Mouse (Mus musculus): ENCODE data around the gene Dchs1.
A peak's percentile ranks its signal among the peaks of the same experiment; 100 is the strongest.
"Not testable (repeated sequence)": the region's sequence is repeated elsewhere in the genome, so short reads cannot be mapped to it uniquely, and the experiment has no call there.

Gene Dchs1

DNA sequence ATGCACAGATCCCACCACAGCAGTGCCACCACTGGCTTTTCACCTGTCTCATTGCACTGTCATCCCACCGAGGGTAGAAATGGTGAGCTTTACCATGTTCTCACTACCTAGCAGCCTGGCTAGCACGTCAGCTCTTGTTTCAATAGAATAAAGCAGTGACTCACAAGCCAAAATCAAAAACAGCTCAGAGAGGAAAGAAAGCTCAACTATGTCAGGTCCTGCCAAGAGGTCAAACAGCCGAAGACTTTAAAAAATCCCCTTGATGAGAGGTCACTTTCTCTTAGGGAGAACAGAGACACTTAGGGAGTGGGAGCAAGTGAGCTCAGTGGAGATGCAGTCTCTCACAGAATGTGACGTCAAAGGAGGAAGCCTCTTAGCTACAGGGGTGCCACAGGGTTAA is 3.6 kb downstream of the Dchs1 start:
- DNase-seq (ENCODE audit: low spot score) = no peak

- DNase-seq (ENCODE audit: low spot score) = no peak
Measured at GRCm38 (mm10) chr7:105778553-105779265, 8.7 kb downstream of the Dchs1 start.

DNA sequence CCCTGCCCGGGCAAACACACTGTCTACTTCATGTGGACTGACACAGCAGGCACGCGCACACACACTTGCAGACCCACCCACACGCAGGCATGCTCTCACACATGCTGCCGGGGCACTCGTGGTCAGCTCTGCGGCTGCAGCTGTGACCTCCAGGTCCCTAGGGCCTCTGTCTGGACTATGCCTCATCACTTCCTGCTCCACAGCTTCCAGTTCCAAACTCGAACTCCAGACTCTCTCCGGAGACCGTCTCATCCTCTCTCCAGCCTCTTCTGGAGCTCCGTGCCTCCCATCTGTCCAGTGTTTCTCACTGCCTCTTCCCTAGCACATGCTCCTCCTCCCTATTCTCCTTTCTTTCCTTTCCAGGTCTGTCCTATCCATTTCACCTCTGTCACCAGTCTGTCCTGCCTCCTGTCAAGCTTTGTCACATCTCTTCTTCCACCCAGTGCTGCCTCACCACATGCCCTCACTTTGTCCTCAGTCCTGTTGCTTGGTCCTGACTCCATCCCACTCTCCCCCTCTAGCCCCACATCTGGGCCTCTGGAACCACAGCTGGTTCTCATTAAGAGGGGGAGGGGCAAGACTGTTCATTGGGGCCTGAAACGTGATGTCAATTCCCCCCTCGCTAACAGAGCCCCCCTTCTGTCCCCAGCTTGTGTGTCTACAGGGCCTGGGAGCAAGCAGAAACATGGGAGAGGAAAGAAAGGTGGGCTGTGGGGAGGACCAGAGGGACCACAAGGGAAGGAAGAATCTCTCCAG is 9.5 kb downstream of the Dchs1 start:
- DNase-seq (ENCODE audit: low spot score) = no peak

DNA sequence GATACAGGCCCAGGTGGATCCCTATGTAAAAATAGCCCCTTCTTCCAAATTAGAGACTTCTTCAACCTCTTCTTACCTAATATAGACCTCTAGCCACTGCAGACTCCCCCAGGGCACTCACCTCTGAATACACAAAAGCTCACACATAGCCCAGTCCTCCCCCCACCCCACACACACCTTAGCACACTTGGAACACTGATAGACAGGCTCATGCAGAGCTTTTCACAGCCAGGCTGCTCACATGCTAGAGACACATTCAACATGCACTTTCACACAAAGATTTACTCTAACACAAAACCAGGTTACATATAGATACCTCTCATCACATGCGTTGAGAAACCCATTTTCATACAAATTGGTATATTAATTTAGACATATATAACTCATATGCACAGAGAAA is 10.1 kb downstream of the Dchs1 start:
- no peak for DNase-seq (ENCODE audit: low spot score)

GRCm38 (mm10) chr7:105776026-105776425 is 11.4 kb downstream of the Dchs1 start:
- DNase-seq (ENCODE audit: low spot score) = no peak

DNA sequence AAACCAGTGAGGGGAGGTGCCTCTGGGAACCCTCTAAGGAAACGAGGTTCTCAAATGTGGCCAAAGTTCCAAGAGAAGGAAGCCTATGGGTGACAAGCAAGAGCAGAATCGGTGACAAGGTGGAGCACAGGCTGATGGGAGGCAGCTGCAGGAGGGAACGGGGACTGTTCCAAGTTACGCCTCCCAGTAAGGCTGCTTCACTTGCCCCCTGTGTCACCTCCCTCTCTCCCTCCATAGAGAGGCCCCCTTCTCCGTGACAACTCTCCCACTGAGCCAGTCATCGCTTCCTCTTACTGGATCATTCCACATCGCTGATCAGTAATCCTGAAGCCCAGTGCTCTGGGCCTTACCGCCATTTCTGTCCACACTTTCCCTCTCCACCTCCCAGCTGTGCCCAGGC is 12.8 kb downstream of the Dchs1 start:
- DNase-seq (ENCODE audit: low spot score) = no peak

- DNase-seq (ENCODE audit: low spot score) = no peak
Measured at GRCm38 (mm10) chr7:105773041-105773440, 14.4 kb downstream of the Dchs1 start.

- DNase-seq (ENCODE audit: low spot score) = no peak
Measured at GRCm38 (mm10) chr7:105772331-105772730, 15.1 kb downstream of the Dchs1 start.

DNA sequence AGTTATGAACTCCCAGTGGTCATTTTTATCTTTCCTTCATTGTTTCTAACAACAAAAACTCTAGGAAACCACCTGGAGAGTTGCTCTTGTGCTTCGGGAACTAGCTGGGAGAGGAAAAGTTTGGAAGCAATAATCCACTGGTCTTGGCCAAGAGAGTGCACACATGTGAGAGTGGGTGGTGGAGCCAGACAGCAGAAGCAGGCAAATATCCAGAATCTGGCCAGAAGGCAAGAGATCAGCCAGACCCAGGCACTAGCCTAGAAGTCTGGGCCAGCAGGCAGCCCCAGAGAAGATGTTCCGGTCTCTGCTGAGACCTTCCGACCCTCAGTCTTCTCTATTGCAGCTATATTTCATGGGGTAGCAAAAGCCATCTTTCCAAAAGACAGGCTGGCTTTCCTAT is 17.5 kb downstream of the Dchs1 start:
- DNase-seq (ENCODE audit: low spot score) = no peak

- DNase-seq (ENCODE audit: low spot score) = no peak
Measured at GRCm38 (mm10) chr7:105767729-105768165, 19.7 kb downstream of the Dchs1 start.

DNA sequence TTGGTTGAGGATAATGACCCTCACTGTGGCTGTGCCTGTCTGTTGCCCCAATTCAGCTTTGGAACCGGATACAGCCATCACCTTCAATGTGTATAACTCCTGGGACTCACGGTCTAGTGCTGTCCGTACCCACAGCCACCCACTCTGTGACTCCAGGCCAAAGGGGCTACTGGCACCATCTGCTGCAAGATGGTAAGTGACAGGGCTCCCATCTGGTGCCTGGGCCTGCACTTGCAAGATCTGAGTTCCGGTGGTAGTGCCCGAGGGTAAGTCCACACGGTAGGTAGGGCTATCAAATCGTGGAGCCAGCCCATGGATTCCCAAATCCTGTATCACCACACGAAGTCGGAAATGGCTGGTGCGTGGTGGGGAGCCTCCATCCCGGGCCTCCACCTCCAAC is 23.1 kb downstream of the Dchs1 start:
- no peak for DNase-seq (ENCODE audit: low spot score)

- DNase-seq (ENCODE audit: low spot score) = no peak
Measured at GRCm38 (mm10) chr7:105762517-105763270, 24.8 kb downstream of the Dchs1 start.

DNA sequence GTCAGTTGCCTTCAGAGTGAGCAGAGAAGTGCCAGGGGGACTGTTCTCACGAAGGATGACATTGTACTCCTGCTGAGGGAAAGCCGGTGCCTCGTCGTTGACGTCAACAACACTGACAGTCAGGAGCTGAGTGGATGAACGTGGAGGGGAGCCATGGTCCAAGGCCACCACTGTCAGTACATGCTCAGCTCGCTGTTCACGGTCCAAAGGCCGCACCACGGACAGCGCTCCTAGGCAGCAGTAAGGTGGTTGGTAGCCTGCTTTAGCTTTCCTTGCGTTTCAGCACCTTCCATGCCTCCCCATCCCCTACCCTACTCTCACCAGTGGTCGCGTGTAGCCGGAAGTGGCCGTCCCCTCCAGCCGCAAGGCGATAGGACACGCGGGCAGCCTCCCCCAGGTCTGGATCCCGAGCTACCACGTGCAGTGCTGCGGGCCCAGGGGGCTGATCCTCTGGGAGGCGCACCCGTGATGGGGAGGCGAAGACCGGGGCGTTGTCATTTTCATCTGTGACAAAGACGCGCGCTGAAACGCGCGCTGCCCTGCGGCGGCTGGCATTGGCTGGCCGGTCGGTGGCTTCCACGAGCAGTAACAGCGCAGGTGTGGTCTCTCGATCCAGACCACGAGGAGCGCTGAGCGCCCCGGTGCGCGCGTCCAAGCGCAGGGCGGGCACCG is 25.5 kb downstream of the Dchs1 start:
- DNase-seq (ENCODE audit: low spot score) = no peak

DNA sequence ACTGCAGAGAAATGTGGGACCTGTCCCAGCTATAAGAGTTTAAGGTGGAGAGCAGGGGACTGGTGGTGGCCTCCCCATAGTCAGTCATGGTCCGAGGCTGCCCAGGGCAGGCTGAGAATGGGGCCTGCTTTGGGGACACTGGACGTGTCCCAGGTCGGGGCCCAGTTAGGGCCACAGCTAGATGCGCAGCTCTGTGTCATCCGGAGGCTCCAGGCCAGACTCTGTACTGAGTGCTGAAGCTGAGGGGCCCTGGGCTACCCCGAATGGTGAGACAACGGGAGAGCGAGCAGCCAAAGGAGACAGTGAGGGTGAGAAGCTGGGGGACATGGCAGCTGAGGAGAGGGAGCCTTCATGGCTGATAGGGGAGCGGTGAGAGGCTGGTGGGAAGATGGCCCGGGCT is 34.2 kb downstream of the Dchs1 start:
- no peak for DNase-seq (ENCODE audit: low spot score)

DNA sequence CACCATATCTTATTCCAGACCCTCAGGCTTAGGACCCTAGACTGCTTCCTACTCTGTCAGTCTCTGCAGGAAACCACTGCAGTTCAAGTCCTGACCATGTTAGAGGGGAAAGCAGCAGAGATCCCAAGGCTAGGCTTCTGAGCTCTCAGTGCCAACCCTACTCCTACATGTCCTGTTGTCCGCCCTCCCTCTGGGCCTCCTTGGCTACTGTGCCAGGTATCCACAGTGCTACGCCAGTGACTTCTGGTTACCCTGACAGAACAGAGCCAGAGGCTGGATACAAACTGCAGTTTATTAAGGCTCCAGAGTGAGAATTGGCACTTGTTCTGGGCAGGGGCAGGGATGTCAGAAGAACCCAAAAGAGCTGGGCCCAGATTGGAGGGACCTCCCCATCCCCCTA is 34.7 kb downstream of the Dchs1 start:
- no peak for DNase-seq (ENCODE audit: low spot score)

GRCm38 (mm10) chr7:105751491-105752433 is 35.7 kb downstream of the Dchs1 start, which contains the start of gene Tpp1:
Gene Tpp1 (minus strand): TSS chr7:105752235.
- peak; percentile 93 for DNase-seq (ENCODE audit: low spot score)

DNA sequence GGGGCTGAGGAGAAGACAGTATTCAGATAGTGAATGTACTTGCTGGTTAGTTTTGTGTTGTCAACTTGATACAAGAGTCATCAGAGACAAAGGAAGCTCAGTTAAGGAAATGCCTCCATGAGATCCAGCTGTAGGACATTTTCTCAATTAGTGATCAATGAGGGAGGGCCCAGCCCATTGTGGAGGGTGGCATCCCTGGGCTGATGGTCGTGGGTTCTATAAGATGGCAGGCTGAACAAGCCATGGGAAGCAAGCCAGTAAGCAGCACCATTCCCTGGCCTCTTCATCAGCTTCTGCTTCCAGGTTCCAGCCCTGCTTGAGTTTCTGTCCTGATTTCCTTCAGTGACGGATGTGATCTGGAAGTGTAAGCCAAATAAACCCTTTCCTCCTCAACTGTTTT is 39.7 kb downstream of the Dchs1 start:
- DNase-seq (ENCODE audit: low spot score) = no peak

DNA sequence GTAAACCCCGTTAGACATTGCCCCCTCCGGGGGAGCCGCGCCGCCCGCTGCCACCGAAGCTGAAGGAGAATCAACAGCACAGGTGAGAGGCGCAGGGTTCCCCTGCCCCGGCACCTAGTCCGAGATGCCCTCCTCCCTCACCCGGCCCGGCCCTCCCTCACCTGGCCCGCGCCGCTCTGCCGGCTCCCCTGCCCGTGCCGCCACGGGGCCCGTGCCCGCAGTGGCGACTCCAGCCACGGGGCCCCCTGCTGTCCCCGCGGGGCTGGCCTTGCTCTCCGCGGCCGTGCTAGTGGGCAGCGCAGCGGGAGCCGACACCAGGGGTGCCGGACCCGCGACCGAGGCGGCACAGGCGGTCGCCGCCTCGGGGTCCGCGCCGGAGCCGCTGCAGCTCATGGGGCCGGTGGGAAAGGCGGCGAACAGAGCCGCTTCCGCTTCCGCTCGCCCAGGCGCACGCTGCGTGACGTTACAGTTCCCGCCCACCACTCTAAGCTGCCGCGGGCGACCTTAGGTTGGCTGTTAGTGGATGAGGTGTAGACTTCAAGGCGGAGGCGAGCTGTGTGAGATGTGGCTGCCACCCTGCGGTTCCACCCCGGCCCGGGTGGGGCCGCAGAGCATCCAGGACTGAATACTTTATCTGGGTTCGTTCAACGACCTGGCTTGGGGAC is 43.4 kb downstream of the Dchs1 start, which contains the start of gene Taf10:
Taf10 (minus strand) TSS at position 436 of the 665 bp plus-strand sequence.
- peak; percentile 87 for DNase-seq (ENCODE audit: low spot score)

GRCm38 (mm10) chr7:105743246-105743925 is 44.1 kb downstream of the Dchs1 start:
- DNase-seq (ENCODE audit: low spot score) = not testable (repeated sequence)

Measured in c-Kit-positive CD71-positive TER-119-positive erythroid progenitor cells, embryonic 14.5 days (primary cell).